Mouse (Mus musculus) thymus, postnatal 25 days (tissue): ENCODE measurements around the gene Adat3.

Experiments
- DNase-seq: peaks from one replicate; pipeline ENCODE4 v3.0.0; 2022

Adat3 gene

DNA sequence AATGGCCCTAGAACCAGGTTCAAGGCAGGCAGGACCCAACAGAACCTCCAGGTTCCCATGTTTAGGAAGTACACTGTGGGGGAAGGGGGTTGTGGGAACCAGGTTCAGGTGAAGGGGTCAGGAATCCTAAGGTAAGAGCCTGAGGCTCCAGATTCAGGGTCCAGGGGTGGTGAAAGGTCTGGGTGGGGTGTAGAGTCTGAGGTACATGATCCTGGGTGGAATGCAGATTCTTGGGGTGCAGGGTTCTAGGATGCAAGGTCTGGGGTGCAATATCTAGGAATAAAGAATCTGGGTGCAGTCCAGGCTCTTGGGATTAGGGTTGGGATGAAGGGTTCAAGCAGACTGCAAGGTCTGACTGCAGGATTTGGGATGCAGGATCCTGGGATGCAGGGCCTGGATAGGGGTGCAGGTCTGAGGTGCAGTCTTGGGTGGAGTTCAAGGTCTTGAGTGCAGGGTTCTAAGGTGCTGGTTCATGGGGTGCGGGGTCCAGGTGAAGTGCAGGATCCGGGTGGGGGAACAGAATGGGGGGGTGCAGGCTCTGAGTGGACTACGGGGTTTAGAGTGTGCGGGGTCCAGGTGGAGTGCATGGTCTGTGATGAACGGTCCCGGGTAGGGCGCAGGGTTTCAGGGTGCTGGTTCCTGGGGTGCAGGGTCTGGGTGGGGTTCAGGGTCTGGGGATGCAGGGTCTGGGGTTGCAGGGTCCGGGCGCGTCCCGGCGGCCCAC is 52.9 kb downstream of the Adat3 start:
- no peak for DNase-seq

GRCm38 (mm10) chr10:80656130-80656862 is 53.6 kb downstream of the Adat3 start:
- DNase-seq, result peak; percentile 96

DNA sequence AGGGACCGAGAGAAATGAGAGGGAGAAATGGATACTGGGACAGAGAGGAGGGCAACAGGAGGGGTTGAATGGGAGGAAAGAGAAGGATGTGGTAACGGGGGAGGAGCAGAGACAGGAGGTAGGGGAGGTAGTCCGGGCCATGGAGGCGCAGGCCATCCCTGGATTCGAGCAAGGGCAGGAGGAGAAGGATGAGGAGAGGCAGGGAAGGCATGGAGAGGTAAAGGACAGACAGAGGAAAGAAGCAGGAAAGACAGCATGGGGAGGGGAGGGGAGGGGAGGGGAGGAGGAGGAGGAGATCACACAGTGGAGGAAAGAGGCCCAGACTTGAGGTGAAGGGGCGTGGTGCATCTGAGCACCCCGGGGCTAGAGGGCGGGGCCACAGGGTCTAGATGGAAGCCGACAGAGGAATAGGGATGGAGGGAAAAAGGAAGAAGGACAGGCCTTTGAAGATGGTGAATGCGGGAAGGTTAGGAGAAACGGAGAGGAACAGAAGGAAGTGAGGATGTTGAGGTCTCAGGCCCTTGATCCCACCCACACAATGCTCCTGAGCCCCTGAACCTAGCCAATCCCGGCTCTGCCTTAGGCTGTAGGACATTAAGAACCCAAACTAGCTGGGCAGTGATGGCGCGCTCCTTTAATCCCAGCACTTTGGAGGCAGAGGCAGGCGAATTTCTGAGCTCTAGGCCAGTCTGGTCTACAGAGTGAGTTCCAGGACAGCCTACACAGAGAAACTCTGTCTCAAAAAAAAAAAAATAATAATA is 54.4 kb downstream of the Adat3 start, which contains the start of gene Btbd2:
TSS of gene Btbd2 (minus strand) at position 209 of the 761 bp plus-strand sequence.
- no peak for DNase-seq
